Mouse (Mus musculus) left cerebral cortex, postnatal 14 days (tissue): ENCODE measurements around the gene Camsap2. TPM values are rescaled to one million over a fixed set of nuclear protein-coding genes. Genes with fewer than 3 reads are reported as not detected.

Experiments
- DNase-seq, 2 experiments: peaks; one replicate each; pipeline ENCODE4 v3.0.0; 2021 to 2022; ENCODE audit warnings: low spot score in 2 of 2, mixed read lengths in 1 of 2
- intact Hi-C: fragments of 180-260 bp; cut with DNase I; formaldehyde crosslinking; loops from one replicate; pipeline ENCODE4 v1.15.1; 2025
- long read RNA-seq, 2 experiments: library from polyadenylated mRNA; stranded (forward); transcript quantifications; one replicate each; pipeline ENCODE4 v2.0.0; 2021
- total RNA-seq, 2 experiments: library from RNA; stranded (reverse); gene quantifications; 2 replicates each; pipeline ENCODE4 v1.2.3; 2021

The Camsap2 gene
- 100 to 1,000 TPM; 134 to 139 TPM for total RNA-seq
- long read RNA-seq, experiment 1, full-length matches to known transcripts: 11 of 28 reads
- long read RNA-seq, experiment 1, partial matches to known transcripts: 9 of 28 reads
- long read RNA-seq, experiment 1, other reads (novel, unspliced or antisense): 8 of 28 reads
- long read RNA-seq, experiment 2, full-length matches to known transcripts: 12 of 32 reads
- long read RNA-seq, experiment 2, partial matches to known transcripts: 10 of 32 reads
- long read RNA-seq, experiment 2, other reads (novel, unspliced or antisense): 10 of 32 reads

DNA sequence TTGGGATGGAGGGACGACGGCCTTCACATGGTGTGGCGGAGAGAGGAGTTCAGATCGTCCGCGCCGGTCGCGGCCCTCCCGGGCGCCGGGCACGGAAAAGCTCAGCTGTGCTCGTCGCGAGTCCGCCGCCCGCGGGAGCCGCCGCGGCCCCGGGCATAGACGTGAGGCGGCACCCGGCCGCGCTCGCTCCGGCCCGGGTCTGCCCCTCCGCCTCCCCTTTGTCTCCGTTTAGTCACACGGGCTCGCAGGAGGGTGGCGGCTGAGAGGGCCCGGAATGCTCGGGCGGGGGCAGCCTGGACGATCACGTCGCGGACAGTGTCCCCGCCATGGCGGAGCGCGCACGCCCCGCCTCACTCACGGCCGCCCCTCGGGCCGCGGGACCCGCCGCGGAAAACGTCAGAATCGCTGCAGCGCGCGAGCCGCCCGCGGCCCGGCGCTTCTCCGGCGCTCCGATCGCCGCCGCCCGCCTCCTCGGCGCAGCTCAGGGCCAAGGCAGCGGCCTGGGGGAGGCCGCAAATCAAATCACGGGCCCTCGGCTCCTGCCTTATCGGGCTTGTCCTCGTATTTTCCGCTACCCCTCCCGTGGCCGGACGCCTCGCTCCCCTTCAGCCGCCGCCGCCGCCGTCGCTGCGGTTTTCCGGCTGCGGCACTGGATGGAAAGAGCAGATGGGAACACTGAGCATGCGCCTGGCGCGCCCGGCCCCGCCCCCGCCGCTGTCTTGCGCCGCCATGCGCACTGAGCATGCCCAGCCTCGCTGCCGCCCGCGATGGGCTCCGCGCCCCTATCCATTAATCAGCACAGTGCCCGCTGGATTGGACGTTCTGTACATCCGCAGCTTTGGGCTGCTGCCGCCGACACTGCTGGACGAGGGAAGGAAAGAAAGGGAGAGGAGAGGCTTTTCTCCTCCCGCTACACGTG is at the start of gene Camsap2:
Camsap2 (minus strand) TSS at position 651 of the 919 bp plus-strand sequence.
- intact Hi-C loops: loop anchor here (2.0 to 5.0 kb wide), 2 partner anchors 69 to 112 kb away; partner anchors contain the start of gene Ddx59
- DNase-seq: peak; percentile 93 to 97

DNA sequence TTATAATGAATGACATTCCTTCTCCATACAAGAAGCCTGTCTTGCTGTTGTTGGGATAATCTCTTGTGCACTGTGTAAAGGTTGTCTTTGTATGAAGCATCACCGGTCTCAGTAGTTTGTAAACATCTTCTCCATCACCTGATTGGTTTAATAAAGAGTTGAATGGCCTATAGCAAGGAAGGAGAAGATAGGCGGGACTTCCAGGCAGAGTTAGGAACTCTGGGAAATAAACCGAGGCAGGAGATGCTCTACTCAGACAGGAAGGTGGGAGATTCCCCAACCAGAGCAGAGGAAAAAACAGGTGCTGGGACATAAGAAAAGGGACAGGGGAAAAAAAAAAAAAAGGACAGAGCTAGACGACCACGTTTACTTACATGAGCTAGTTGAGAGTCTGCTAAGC is 49.2 kb upstream of the Camsap2 start:
- intact Hi-C loops: no loop called here
- DNase-seq: no peak

DNA sequence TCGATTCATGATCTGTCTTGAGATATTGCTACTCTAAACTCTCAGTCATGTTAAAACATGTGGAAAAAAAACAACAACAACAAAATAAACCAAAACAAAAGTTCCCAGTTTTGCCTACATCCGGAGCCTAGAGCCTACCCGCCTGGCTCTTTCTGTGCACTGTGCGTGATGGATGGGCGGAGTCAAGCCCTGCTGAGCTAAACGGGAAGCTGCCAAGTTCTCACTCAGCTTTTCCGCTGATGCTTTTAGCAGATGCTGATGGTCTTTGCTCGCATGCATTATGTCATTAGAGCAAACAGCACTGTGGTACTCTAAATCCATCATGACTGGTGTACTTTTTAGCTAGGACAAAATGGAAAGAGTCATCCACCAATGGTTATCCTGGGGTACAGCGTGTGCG is 48.6 kb upstream of the Camsap2 start:
- peak in 1 of 2 experiments; percentile 20 for DNase-seq
- intact Hi-C loops: no loop called here

DNA sequence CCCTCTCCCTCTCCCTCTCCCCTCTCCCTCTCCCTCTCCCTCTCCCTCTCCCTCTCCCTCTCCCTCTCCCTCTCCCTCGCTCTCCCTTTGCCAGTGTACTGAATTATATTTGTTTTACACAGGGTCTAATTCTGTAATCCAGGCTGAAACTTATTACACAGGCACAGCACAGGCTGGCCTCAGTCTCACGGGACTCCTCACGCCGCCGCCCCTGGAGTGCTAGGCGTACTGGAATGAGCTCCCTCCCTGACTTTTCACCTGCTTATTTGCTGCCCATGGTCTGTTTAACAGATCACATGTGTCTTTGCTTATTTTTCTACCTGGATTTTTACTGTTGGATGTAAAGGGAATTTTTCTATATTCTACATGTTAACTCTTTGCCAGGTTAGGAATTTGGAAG is 41.0 kb upstream of the Camsap2 start:
- intact Hi-C loops: no loop called here
- DNase-seq: no peak

DNA sequence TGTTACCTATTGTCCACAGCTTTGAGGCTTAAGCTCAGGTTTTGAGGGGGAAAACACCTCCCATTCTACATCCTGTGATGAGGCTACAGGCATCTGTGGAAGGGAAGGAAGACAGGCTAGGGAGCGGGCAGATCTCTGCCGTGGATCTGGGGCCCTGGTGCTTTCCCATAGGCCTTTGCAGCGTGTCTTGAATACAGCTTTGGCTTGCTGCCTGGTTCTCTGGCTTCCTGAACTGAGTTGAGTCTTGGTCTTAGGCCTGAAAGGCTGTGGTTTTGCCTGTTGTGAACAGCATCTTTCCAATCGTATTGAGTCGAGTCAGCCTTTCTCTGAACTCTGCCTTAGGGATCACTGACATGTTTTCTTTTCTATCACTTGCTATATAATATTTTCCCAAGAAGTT is 35.7 kb upstream of the Camsap2 start:
- intact Hi-C loops: no loop called here
- DNase-seq: peak in 1 of 2 experiments; percentile 21

DNA sequence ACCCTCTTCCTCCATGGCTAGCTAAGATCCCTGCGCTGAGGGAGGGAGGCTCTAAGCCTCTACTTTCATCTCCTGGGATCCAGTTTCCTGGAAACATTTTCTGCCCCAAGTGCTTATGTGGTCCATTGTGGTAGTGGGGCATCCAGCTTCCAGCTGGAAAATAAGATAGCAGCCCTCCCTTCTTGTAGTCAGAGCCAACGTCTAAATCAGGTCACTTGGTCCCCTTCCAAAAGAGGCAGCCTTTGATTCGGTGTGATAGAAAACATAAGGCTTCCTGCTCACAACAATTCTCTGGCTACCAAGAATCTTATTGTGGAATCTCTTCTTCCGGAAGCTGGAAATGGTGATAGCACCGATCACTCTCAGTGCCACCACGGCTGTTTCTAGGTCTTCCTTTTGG is 35.3 kb upstream of the Camsap2 start:
- intact Hi-C loops: no loop called here
- DNase-seq: no peak

DNA sequence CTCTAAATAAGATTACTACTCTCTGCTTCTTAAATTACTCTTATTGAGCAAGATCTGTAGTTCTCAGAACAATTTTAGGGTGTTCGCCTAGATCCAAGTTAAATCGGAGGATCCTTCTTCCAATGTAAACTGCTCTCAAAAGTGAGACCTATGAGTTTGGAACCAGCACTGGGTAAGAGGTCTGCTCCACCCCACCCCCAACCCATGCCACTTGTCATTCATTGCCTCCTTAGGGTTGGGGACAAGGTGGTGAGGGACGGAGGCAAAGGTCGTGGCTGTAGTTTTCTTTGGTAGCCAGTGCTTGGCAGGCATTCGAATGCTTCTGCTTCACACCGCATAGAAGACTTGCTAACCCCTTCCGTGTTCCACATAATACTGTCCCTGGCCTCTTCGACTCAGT is 34.7 kb upstream of the Camsap2 start:
- intact Hi-C loops: no loop called here
- DNase-seq: no peak

DNA sequence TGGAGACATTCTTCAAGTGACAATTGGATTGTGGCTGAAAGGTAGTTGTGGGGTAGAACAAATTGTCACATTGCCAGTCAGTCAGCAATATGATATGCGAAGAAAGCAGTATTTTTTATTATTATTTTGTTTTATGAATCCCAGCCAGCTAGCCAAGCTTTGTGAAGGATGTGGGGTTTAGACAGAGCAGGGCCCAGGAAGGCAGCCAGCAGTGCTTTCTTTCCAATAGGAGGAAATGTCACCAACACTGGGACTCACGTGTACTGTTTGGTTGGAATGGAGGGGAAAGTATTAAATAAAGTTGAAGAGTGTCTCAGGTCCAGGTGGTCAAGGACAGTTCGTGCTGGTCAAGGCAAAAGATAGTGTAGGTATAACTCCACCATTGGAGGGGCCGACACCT is 34.3 kb upstream of the Camsap2 start:
- intact Hi-C loops: no loop called here
- no peak for DNase-seq

DNA sequence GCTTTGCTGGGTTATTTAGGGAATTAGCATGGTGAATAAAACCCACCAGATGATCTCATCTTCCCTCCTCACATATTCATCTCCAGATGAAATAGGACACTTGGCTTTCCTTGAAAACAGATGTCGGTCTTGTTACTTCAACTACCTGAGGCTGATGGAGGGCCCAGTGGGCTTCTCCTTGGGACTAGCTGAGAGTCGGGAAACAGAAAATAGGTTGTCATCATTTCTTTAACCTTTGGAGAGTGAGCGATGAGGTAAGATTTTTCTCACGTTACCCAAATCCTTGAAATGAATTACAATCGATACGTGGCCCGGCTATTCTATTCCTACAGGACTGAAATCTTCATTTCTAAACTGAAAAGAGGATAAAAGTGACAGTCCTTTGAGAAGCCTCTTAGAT is 33.4 kb upstream of the Camsap2 start:
- no peak for DNase-seq
- intact Hi-C loops: no loop called here

DNA sequence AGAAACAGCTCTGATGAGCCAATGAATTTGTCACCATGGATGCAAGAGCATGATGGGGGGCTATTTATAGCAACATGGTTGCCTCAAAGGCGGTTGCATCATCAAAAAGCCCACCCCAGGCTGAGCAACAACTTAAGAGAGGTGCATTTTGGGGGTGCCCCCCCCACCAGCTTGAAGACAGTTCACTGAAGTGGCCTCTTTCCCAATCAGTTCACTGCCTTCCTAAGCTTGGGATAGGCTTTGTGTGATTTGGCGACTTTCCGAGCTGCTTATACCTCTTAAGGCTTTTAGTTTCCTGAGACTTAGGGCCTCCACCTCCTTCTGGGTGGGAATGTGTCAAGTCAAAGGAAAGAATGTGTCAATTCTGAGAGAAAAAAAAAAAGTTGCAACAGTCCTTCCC is 20.1 kb upstream of the Camsap2 start:
- intact Hi-C loops: no loop called here
- DNase-seq: no peak

DNA sequence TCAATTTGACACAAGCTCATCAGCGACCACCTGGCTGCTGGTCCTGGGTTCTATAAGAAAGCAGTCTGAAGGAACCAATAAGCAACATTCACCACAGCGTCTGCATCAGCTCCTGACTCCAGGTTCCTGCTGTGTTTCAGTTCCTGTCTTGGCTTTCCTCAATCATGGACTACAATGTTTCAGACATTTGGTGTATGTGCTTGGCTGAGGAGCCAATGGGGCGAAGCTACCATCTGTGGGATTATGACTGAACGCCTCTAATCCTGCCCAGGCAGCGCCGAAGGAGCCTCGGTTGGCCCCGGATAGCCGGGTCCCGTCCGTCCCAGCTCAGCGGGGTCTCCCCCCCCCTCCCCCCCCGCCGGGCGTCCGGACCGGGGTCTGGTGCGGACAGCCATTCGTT is 18.8 kb upstream of the Camsap2 start:
- intact Hi-C loops: no loop called here
- DNase-seq: peak; percentile 67 to 79

DNA sequence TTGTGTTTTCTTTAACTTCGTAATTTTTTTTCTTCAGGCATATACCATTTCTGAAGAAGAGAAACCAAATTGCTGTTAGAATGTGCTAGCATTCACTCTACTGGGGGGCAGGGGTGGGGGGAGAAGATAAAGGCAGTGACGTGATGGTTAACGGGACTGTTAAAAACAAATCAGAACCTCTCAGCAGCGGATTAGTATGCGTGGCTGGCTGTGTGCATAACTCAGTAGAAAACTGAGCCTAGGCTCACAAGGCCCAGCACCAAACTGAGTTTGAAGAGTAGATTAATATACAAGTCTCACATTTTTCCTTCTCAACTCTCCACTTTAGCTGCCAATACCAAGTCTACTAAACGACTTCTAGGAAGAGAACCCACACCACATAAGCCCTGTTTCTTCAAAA is 17.1 kb upstream of the Camsap2 start:
- DNase-seq: no peak
- intact Hi-C loops: no loop called here

DNA sequence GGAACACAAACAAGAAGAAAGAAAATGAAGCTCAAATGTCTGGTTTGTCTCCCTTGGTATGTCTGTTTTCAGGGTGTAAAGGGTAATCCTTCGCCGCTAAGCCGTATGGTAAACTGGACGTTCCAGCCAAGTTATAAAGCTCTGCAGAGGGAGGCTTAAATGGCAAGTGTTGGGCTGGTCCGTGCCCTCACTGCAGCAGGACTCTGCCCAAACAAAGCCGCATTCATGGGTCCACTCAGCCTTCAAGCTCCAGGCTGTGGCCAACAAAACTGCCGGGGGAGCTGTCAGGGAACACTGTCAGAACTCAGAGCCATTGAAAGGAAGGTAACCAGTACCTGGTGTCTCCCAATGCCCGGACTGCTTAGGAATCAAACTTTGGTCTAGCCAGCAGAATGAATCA is 16.7 kb upstream of the Camsap2 start:
- intact Hi-C loops: no loop called here
- peak in 1 of 2 experiments; percentile 25 for DNase-seq

DNA sequence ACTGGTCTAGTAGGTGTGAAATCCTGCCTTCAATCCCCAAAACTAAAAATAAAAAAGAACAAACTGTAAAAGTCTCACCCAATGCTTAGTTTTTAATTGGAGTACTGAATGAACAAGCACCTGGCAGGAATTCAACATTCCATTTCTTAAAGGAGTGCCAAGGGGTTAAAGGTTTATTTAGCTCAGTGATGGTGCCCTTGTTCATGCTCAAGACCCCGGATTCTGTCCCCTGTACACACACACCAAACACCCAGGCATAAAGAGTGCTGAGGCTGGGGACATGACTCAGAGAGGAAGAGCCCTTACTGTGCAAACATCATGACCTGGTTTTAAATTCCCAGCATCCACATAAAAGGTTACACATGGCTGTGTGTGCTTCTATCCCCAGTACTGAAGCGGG is 15.5 kb upstream of the Camsap2 start:
- no peak for DNase-seq
- intact Hi-C loops: no loop called here

DNA sequence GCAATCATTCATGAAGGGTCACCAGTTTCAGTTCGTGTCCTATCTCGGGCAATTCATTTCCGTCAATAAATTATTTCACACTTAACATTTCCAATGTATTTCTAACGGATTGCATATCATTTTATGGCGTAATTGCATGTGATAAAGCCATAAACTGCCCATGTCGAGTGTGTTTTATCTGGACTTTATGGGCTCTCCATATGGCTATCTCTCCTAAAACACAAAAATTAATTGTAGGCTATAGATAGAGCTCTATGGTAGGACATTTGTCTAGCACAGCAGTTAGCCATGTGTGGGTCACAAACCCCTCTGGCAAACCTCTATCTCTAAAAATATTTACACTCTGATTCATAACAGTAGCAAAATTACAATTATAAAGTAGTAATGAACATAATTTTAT is 15.0 kb upstream of the Camsap2 start:
- DNase-seq: no peak
- intact Hi-C loops: no loop called here

DNA sequence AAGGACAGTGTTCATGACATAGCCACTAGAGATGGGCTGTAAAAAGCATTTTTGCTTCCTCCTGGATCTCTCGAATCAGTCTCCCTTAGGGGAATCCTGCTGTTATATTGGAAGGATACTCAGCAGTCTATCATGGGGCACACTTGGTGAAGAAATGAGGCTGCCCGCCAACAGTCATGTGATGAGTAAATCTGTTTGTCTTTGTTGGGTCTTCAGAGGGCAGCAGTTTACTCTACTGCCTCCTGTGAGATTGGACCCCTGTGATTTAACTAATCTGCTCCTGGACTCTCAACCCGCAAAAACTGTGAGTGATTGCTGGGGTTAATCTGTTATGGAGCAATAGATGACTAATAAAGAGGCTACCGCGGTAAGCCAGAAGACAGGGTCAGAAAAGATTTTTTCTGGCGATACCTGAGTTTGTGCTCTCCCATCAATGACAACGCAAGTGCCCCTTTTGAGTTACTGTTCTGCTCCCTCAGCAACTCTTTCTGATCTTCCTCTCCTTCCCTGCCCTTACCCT is 13.0 kb upstream of the Camsap2 start:
- intact Hi-C loops: no loop called here
- no peak for DNase-seq

DNA sequence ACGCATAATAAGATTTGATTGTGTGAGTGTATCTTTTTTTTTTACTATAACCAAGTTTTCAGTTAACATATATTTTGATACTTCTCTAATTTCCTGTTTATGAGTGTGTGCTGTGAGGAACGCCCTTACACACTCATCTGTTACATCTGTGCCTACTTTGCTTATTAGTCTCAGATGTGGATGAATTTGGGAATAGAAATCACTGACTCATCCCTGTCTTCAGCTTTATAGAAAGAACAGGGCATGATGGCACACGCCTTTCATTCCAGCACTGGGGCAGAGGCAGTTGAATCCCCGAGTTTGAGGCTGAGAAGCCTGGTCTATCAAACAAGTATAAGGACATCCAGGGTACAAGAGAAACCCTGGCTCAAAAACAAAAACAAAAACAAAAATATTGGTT is 9.7 kb upstream of the Camsap2 start:
- DNase-seq: no peak
- intact Hi-C loops: no loop called here

DNA sequence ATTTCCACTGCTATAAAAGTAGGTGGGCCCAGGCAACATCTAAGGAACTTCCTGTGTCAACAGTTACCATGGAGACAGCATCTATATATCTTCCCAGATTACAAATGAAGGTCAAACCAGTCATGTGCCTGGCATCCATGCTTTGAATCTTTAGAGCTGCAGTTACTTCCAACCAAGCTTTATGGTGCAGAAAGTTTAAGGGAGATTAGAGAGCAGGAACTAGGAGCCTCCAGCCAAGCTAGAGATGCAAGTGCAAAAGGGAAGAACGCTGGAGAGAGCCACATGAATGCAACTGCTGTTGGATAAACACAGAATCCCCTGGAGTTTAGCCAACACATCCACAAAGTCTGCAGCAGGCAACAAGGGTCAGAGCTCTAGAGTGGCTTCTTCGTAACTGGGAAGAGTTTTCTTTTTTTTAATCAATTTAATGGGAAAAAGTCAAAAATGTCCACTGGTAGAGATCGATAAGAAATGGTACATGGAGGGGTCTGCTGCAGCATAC is 4.8 kb upstream of the Camsap2 start:
- intact Hi-C loops: no loop called here
- DNase-seq: no peak

DNA sequence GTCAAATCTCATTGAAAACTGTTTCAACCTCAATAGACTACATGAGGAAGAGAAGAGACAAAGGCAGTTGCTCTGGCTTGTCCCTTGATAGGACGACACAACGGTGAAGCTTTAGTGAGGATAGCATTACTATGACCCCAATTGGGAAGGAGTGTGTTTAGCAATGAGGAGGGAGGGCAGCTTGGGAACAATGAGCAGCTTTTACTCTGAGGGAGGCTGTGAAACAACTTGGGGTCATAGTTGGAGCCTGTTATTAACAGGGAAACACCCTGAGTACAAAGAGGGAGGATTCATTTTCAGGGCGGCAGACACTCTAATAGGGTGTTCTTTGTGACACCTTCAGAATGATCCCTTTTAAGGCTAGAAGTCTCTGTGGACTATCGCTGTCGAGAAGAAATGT is 2.2 kb upstream of the Camsap2 start:
- no peak for DNase-seq
- intact Hi-C loops: loop anchor here (5.0 kb wide), 1 partner anchor 109 kb away; no protein-coding TSS in a partner anchor

DNA sequence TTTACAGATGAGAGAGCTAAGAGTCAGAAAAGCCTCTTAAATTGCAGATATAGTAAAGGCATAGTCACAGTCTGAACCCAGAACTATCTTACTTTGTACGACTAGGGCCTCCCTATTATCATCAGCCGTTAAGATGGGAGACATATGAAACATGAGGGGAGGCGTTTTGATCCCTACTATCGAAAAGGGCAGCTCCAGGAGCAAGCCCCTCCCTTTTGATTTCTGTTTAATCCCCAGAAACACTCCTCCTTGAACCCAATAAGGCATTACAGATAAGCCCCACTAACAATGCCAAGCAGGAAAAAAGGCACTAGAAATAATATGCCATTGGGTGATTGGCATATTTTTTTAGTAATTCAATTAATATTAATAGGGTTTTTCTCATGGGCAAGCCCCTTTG is 1.2 kb upstream of the Camsap2 start:
- no peak for DNase-seq
- intact Hi-C loops: loop anchor here (5.0 kb wide), 1 partner anchor 110 kb away; no protein-coding TSS in a partner anchor
